Mouse (Mus musculus) splenic B cell, adult 2 months (primary cell): Measurements from ENCODE around the gene Slc41a3.
A peak's percentile ranks its signal among the peaks of the same experiment; 100 is the strongest.

Source experiments
- DNase-seq: peaks from one replicate; pipeline ENCODE4 v3.0.0-alpha.2; 2011; ENCODE audit warnings: low read depth, low spot score
- H3K27me3 ChIP-seq: 2 replicates; pipeline ENCODE4 v1.6.1; 2012; ENCODE audit warnings: mild to moderate bottlenecking, low read length, moderate library complexity, mixed read lengths; ENCODE audit not compliant: control insufficient read depth, poor library complexity, insufficient read depth, severe bottlenecking
- H3K36me3 ChIP-seq: 2 replicates; pipeline ENCODE4 v1.6.1; 2012; ENCODE audit warnings: mild to moderate bottlenecking, low read length, moderate library complexity, mixed read lengths; ENCODE audit not compliant: control insufficient read depth, poor library complexity, insufficient read depth, severe bottlenecking

Slc41a3 gene

DNA sequence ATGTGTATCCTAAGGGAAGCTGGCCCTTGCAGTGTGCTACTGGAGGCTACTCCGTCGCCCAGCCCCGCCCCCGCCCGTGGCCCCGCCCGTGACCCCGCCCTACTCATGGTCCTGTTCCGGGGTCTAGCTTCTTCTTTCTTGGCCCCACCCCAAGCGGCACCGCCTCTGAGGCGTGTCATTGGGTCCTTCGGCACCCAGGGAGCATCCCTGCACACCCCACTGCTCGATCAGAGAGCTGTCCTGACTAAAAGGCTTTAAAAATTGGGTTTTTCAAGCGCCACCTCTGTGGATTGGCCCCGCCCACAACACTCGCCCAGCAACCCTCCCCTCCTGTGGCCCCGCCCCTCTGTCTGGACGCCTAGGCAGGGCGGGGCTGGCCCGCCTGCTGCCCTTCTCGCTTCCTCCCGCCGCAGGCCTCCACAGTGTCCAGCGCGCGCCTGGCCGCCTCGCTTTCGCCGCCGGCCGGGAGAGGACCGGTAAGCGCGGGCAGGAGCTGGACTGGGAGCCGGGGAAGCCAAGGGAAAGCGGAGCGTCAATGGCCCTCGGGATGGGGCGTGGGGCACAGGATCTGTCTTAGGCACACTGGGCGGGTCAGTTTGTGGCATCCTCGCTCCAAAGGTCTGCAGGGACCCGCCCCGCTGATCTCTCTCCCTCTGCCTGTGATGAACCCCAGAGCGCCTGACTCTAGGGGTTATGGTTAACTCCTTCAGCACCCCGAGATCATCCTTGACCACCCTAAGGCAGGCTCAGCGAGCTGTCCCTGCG, at the start of gene Slc41a3:
Slc41a3 (plus strand) TSS at position 193 of the 765 bp plus-strand sequence.
- Histone ChIP-seq H3K36me3 (no peaks in the 10 kb centered on the region), H3K27me3 (no peaks in the 10 kb centered on the region)
- DNase-seq, result peak; percentile 86

DNA sequence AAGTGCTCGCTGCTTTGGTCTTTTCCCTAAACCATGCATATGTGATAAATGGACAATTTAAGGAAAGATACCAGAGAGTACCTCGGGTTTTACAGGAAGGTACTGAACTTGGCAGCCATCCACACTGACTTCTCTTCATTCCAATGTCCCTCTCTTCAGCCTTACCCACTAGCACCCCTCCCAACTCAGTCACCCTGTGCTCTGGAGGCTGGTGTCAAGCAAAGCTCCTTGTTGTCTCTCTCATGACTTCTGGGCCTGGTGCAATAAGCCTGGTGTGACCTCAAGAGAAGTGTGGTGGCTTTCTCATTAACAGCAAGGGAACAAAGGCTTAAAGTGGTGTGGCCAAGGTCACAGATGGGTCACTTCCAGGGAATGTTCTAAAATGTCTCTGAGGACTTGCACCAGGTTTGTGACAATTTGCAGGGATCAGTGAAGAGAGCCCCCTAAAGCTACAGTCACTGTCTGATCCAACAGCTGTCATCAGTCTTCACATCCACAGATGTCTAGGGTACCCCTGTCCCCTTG, 47.9 kb upstream of the Slc41a3 start:
- H3K27me3 ChIP-seq, result no peaks in the 10 kb centered on the region
- no peak for DNase-seq

DNA sequence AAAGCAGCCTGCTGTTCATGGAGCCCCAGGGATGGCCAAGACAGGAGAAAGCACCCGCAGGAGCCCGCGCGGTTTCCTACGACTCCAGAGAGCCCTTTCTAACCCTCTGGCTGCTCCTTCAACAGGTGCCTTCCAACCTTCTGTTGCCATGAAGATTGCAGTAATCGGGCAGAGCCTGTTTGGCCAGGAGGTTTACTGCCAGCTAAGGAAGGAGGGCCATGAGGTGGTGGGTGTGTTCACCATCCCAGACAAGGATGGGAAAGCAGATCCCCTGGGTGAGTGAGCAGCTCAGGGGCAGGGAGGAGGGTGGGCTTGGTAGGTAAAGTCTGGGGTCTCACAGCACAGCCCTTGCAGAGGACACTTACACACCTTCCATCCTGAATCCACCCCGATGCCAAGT, 47.4 kb upstream of the Slc41a3 start:
- H3K36me3 ChIP-seq, result no peaks in the 10 kb centered on the region
- DNase-seq, result no peak
- H3K27me3 ChIP-seq, result no peaks in the 10 kb centered on the region

More for the DNA sequence above, 47.9 kb upstream of the Slc41a3 start:
- H3K36me3 ChIP-seq, result no peaks in the 10 kb centered on the region

DNA sequence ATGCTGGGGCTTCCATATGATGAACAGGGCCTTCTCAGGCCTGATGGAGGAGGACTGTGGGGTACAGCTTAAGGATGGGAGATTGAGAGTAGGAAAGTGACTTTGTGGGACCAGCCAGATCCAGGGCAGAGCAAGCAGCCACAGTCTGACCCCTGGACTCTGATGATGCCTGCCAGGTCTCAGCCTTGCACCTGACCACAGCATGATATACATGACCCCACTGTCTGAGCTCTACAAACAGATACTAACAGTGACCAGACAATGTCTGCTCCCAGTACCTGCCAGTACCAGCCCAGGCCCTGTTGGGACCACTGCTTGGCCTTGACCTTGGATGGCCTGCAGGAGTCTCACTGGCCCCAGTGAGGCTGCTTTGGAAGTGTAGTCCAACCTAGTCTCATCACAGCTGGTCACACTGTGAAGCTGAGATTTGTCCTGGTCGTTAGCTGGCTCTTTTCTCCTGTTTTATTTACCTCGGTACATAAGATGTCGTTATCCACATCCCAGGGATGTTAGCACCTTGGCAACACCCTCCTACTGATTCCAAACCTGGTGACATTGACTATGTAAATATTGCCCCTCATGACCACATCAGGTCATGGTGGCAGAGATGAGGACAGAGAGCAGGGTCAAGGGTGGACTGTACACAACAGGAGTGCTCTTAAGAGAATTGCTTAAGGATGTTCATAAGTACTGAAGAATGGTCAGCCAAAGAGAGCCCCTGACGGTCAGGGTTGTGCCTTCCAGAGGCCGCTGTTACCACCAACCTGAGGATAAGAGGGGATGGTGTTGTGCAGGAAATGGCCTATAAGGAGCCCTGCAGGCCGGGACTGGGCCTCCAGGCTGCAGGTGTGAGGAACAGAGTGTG, 46.5 kb upstream of the Slc41a3 start:
- no peaks in the 10 kb centered on the region for H3K36me3 ChIP-seq
- no peaks in the 10 kb centered on the region for H3K27me3 ChIP-seq
- DNase-seq, result no peak

DNA sequence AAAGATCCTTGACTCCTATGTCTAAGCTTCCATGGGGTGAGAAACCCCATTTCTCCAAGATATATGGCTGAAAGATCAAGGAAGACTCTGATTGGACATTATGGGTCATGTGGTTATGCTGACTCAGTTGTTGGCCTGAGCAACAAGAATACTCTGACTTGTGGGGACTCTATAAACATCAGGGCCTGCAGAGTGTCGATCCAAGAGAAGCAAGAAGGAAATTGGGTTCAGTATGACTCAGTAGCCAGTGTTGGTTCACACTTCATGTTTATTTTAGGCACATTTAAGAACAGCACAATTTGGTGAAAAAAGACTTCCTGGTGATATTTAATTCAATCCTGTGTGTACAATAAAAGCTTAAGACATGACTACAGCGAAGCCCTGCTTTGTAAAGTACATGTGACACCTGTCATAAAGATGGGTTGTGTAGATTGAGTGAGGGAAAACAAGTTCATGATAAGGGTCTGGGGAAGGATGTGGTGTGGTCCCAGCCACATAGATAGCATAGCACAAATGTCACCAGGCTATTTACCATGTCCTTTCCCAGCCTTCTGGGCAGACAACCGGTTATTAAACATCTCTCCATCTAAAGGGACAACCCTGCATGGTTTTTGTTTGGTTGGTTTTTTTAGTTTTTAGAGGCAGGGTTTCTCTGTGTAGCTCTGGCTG, 44.0 kb upstream of the Slc41a3 start:
- DNase-seq, result no peak
- H3K27me3 ChIP-seq, result no peaks in the 10 kb centered on the region
- no peaks in the 10 kb centered on the region for H3K36me3 ChIP-seq

DNA sequence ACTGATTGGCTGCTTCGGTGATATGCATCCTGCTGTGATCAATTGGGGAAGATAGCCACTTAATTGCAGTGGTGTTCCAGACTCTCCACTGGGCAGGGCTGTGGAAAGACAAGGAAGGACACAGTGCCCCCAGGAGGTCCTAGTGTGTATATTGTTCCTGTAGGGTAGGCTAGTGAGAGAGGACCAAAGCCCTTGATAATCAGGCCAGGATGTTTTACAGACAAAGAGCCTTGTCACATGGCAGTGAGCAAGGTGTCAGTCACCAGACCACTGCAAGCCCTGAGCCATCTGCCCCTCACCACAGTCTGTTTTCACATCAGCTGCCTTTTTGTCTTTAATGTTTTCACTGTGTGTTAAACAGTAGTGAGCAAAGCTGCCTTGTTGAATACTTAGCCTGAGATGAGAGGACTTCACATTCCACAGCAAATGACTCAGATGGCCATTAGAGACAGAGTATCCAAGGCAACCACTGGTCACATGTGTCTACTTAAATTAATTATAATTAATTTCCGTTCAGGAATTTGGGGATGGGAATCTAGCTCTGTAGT, 43.2 kb upstream of the Slc41a3 start:
- H3K36me3 ChIP-seq, result no peaks in the 10 kb centered on the region
- no peak for DNase-seq
- no peaks in the 10 kb centered on the region for H3K27me3 ChIP-seq

DNA sequence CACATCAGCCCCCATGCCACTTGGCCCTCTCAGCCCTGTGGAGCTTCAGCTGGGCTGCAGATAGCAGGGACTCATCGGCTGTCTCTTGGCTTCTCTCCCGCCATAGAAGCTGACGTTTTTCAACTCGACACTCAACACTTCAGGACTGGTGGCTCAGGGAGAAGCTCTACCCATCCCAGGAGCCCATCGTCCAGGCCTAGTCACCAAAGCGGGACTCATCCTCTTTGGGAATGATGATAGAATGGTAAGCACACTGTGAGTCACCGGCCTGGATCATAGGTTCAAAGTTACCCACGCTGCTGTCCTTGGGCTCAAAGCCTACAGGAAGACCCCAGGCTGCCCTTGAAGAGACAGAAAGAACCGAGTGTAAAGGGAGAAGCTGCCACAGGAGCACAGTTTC, 40.3 kb upstream of the Slc41a3 start:
- Histone ChIP-seq H3K36me3 (no peaks in the 10 kb centered on the region), H3K27me3 (no peaks in the 10 kb centered on the region)
- no peak for DNase-seq

DNA sequence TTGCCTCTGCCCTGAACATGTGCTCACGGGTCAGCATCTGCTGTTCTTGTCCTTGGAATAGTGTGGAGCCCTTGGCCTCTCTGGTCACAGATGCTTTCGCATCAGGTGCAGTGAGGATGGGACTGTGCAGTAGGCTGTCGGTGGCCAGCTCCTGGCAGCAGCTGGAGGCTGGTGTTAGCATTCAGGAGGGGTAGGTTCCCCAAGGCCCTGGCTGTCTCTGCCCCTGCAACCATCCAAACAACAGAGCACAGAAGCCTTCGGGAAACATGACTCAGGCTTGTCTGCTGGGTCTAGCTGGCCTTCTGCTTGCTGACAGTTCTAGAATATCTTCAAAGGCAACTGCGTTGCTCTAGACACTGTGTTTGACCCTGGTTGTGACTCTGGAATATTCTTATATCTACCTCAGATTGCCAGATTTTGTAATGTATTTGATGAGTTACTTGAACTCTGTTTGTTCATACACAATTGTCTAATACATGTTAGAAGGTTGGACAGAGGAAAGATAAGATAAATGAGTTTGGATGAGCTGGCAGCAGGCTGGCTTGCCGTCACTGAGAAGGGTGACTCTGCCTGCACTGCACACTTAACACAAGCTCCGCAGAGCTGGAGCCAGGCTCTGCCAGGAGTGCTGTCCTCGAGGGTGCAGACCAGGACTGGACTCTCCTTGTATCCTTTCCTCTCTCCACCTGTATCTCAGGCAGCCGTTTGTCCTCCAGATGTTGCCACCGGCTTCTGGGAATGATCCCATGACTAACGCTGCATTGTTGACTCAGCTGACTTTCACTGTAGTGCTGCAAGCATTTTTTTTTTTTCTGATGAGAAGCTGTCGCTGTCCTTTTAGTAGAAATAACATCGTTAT, 38.9 kb upstream of the Slc41a3 start:
- DNase-seq, result no peak
- no peaks in the 10 kb centered on the region for H3K27me3 ChIP-seq
- H3K36me3 ChIP-seq, result no peaks in the 10 kb centered on the region

DNA sequence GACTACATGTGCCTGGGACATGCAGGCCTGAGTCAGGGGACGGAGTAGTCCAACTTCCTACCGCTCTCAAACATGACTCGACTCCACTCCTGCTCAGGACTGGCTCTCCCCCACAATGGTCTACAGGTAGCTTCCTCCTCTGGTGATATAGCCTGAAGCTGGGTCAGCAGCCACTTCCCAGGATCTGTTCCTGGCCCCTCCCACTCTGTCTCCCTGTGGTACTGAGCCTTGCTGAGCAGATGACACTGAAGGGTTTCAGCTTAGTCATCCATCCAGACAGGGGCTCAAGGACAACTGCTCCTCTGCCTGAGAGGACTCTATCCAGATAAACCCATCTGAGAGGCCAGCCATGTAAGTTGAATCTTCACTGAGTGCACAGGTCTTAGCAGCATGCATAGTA, 37.0 kb upstream of the Slc41a3 start:
- Histone ChIP-seq H3K27me3 (no peaks in the 10 kb centered on the region), H3K36me3 (no peaks in the 10 kb centered on the region)
- no peak for DNase-seq

DNA sequence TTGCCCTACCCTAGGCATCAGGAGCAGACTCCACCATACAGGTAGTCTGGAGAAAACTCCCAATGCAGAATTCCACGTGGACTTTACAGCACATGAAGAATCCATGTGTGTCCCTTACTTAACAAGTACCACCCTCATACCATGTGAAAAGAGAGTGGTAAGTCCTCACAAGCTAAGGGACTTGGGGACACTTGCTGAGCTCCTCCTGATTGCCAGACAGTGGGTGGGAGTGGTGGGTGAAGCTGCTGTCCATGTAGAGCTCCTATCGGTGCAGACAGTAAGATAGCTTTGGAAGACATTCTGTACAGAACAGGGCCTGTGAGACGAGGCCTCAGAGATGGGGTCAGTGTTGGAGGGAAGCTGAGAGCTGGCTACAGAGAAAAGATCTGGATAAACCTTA, 36.6 kb upstream of the Slc41a3 start:
- no peak for DNase-seq
- no peaks in the 10 kb centered on the region for H3K36me3 ChIP-seq
- H3K27me3 ChIP-seq, result no peaks in the 10 kb centered on the region

DNA sequence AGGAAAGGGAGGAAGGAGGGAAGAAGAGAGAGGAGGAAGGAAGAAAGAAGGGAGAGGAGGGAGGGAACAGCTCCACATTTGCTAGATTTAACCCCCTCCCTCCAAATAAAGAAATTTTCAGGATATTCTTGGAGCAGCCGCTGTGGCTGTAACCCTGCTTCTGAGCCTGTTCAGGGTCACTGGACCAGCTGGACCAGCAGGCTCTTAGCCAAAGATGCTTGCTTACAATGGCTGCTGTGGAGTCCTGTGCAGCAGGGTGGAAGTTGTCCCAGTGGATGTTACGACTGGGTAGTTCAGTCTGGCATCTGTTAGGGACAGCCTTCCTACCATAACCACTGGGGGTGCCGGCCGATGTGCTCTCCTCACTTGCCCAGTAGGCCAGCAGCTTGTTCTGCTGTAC, 35.8 kb upstream of the Slc41a3 start:
- Histone ChIP-seq H3K27me3 (no peaks in the 10 kb centered on the region), H3K36me3 (no peaks in the 10 kb centered on the region)
- DNase-seq, result no peak

DNA sequence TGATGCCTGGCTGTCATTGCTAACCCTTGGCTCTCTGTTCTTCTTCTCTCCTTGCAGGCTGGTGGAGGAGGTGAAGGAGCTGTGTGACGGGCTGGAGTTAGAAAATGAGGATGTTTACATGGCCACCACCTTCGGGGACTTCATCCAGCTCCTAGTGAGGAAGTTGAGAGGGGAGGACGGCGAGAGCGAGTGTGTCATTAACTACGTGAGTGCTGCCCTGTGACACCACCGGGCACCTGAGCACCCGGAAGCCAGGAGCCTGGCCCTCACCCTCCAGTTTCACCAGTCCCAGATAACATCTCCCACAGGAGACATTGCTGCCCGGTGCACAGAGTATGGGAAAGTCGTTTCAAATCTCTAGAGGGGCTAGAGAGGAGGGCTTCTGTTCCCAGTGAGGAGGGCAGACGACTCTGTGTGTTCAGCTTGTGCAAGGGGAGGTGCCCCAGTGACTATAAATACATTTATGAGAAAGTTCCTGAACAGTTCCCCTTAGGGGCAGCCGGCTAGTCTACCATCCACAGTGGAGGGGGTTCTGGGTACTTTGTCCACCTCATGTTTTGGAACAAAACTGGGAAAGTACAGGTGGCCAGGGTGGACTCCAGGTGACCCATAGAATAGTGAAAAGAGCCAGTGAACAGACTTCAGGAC, 34.7 kb upstream of the Slc41a3 start:
- H3K27me3 ChIP-seq, result no peaks in the 10 kb centered on the region
- no peak for DNase-seq
- H3K36me3 ChIP-seq, result no peaks in the 10 kb centered on the region

DNA sequence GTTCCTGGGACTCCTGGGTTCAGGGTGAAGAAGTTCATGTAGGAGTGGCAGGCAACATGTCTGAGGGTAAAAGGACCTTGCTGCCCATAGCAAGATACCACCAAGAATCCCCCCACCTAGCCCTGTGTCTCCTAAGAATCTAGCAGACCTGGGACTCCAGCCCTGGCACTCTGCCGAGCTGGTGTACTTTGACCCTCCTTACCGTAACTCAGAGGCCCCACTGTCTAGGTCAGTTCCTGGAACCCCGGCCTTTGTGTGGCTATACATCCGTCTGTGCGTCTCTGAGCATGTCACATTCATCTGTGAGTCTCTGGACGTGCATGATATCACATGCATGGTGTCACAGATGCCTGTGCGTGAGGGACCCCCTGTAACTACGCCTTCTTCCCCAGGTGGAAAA, 34.1 kb upstream of the Slc41a3 start:
- Histone ChIP-seq H3K36me3 (no peaks in the 10 kb centered on the region), H3K27me3 (no peaks in the 10 kb centered on the region)
- no peak for DNase-seq
